Mouse (Mus musculus) monocyte, adult 2 months (primary cell): ENCODE results near the gene Nwd2.

Experiments
- DNase-seq, 2 experiments: peaks; one replicate each; pipeline ENCODE4 v3.0.0; 2022; ENCODE audit warnings: low spot score in 2 of 2, low read depth in 1 of 2

Nwd2 gene

DNA sequence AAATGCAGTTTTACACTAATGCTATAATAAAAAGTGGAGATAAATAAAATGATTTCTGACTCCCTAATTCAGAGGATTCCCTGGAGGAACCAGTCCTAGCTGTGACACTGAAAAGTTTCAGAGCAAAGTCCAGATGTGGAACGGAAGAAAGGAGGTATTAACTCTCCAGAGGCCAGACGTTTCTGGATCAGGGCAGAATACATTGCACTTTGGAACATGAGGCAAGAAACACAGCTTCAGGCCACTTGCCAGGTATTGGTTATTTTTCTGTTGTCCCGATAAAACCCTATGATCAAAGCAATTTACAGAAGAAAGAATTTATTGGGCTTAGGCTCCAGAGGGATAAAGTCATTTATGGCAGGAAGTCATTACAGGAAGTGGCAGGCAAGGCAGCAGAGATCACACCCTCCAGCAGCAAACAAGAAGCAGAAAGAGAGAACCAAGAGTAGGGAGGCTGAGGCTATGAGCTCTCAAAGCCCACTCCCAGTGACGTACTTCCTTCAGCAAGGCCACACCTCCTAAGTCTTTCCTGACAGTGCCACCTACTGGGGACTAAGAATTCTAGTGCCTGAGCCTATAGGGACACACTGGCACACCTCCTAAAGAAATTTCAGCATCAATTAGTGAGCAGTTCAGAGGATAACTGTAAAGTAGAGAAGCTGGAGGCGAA, 106.3 kb downstream of the Nwd2 start:
- no peak for DNase-seq

DNA sequence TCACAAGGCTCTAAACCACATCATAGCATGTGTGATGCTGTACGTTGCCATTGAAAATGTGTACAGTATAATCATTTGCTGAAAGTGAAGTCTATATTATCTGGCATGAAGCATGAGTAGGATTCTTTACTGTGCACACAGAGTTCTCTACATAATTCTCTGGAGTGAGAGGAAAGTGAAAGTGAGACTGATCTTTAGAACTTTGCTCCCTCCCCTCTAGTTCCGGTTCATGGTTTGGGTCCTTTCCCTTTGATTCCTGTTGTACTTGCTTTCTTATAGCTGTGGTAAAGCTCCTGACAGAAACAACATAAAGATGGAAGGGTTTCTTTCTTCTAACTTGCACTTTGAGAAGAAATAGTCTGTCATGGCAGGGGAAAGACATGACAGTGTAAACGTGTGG, 107.0 kb downstream of the Nwd2 start:
- no peak for DNase-seq

DNA sequence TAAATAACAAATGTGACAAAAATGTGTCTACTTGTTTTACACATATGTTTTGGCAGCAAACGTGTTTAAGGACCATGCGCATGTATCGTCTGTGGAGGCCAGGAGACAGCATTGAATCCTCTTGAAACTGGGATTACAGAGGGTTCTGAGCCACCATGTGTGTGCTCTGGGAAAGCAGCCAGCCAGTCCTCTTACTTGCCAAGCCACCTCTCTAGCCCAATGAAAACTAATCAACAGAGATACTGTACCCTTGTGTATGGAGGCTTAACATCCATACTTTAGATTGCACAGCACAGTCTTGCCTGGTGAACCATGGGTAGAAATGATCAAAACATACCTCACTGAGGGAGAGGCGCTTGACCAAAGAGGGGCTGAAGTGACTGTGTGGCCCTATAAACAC, 117.0 kb downstream of the Nwd2 start:
- no peak for DNase-seq

DNA sequence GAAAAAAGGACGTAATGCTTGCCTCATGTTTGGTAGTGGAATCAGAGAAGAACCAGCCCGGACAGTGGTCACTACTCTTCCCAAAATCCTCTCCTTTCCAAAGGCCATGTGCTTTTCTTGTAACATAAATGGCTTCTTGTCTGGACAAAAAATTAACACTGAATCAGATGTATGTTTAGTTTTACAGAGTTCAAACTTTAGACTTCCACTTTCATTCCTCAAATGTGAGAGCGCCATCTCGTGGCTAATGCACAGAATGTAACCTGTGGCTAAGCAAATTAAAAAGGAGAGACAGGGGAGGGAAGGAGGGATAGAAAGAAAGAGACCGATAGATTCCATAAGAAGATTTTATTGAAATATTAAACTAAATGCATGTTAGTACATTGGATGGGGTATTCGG, 117.8 kb downstream of the Nwd2 start:
- no peak for DNase-seq

DNA sequence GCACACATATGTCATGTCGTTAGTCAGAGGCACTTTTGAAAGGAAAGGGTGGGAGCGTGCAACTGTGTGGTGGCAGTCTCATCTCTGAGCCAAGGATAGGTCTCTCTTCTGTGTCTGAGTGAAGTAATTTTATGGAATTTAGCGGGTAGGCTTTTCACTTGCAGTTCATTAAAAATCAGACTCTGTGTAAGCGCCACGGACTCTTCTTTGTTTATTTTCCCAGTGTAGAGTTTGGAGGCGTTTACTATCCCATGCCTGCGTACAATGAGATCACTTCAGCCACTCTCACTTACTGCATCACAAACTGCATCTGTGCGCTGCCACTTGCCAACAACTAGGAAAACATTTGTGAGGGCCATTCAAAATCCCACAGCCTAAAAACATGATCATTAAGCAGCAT, 118.6 kb downstream of the Nwd2 start:
- DNase-seq = no peak

DNA sequence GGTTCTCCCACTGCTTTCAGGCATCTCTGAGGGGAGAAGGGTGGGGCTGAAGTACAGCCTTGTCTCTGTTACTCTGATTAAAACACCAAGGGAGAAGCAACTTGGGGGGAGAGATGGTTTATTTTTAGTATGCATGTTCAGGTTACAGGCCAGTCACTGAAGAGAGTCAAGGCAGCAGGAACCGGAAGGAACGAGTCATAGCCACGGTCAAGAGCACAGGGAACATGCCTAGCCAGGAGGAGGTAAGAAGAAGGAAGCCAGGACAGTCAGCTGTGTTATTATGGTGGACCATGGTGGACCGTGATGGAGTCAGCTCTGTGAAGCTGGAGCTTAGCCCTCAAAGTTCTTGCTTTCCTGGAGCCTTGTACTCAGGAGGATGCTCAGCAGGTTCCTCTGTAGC, 119.3 kb downstream of the Nwd2 start:
- no peak for DNase-seq

DNA sequence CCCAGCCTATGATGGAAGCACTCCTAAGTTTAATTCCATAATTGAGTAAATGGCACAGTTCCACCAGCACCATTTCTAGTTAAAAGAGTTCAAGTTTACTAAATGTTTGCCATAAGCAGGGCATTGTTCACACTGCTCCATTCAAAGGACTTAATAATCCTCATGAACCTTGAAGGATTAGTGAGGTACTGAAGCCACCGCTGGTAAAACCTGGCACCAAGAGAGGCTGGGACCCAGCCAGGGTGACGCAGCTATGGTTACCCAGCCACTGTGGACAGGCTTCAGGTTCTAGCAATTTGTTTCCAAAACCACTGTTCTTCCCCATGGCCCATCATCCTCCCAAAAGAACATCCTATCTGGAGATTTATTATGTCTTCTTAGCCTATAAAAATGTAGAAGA, 124.1 kb downstream of the Nwd2 start:
- no peak for DNase-seq

DNA sequence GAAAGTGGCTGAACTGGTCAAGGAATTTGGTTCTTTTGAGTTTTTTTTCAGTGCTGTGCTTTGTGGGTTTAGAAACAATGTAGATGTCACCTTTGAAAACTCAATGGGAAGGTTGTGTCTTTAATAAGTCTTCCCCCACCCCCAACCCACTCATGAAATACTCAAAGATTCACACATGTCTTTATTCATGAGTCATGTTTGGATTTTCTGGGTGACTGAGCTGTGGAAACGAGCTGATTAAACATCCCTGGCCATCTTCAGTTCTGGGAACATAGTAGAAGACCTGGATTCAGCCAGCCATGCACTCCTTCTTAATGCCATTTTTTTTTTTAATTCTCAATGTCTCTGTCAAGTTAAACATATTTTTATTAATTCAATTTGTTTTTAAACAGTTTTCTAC, 124.7 kb downstream of the Nwd2 start:
- DNase-seq = no peak

DNA sequence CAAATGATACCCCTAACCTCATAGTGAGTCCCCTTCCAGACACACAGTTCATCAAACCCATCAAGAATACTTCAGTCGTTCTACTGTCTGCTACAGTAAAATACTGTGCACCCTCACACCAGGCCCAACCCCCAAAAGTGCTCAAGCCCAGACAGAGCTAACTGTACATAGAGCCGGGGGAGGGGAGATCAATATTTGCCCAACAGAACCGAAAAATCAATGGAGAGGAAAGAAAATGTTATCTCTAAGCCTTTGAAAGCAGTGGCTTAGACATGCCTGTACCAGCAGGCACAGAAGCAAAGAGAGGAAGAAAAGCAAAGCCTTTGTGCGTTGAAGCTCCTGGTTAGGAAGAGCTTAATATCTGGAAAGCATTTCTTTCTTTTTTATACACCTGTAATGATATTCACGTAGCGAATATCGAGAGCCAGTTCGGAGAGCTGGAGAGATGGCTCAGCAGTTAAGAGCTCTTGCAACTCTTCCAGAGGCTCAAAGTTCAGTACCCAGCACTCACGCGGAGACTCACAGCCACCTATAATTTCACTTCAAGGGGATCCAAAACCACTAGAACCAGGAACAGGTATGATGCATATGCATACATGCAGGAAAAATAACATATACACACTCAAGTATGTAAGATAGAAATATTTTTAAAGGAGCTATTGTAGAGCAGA, 139.4 kb downstream of the Nwd2 start:
- DNase-seq = no peak

DNA sequence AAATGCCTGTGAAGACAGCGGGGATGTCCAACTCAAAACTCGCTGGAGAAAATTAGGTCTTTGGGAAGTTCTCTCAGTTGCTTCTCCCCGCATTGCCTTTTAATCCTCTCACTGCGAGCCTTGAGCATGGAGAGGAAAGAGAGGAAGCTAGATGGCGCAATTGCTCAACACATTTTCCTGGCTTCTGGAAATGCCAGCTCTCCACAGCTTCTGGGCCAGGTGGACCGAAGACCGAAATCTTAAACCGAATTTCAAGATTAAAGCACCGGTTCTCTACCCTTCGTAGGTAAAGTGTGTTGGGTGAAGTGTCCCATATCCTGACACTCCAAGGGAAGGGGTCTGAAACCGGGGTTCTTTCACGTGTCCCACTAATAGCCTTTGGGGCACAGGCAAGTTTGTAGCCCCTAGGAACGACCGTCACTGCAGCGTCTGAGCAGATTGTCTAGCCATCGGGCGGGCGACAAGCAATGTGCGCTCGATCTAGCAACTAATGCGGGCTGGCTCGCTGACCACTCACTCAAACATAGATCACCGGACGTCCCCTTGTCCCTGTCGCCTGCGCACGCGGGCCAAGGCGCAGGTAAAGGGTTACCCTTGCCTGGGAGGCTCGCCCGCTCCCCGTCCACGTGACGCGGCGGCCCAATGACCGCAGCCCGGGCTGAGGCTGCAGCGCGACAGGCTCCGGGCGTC, 163.1 kb downstream of the Nwd2 start, which contains the start of gene 0610040J01Rik:
TSS of gene 0610040J01Rik (plus strand) at position 545 of the 690 bp plus-strand sequence.
- peak in 1 of 2 experiments; percentile 43 for DNase-seq

DNA sequence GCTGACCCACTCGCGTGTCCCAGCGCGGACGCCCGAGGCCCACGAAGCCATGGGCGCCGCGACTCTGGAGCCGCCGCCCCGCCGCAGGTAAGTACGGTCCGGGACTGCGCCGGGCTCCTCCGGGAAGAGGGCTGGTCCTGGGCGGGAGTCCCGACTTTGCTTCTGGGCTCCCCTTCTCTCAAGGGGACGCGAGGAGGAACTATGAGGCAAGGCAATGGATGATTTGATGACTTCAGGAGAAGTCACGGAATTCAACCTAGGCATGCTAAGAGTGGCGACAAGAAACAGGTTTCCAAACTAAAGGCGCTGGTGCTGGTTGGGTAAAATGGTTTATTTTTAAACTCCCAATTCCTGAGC, 163.6 kb downstream of the Nwd2 start:
- no peak for DNase-seq

DNA sequence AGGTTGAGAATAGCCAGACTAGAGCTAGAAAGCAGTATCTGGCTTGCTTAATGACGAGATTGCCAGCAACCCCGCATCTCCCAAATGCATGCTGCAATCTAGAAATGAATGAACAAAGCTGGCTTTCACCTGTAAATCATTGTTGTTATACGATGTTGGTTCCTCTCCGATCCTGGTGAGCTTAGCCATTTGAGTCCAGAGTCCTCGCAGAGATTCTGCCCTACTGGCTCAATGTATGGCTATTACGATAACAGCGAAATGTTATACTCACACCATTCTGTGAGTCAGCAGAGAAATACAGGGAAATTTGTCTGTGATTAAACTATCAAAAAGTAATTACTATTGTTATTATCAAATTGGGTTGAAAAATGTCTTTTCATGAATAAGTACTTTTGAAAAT, 167.7 kb downstream of the Nwd2 start:
- no peak for DNase-seq

DNA sequence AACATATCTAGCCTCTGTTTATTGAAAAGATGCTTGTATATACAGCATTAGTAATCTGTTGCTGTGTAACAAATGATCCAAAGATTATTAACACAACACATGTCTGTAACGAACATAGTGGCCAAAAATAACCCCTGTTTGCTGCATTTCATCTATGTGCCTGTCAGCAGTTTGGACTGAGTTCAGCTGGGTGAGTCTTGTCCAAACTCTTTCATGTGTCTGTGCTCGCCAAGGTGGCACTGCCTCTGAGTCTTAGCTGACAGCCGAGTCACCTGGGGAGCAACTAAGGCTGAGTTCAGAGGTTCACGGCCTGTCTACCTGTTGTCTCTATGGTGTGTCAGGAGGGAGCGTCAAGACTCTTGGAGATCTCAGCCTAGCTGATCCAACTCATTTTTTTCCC, 168.4 kb downstream of the Nwd2 start:
- no peak for DNase-seq

DNA sequence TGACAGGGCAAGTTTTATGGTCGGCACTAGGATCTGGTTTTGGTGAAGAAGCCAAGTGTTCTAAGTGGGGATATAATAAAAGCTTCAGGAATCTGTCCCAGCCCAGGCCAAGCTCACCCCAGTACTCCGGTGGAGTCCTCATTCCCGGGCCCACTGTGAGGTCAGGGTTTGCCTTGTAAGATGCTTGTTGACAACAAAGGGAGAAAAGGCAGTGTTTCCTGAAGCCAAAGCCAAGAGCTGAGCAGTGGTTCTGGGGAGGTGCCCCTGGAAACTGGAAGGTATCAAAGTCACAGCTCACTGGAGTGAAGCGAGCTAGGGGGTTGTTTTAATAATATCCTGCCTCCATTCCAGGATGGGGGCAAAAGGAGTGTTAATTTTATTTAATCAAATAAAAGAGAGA, 170.1 kb downstream of the Nwd2 start:
- DNase-seq = no peak

DNA sequence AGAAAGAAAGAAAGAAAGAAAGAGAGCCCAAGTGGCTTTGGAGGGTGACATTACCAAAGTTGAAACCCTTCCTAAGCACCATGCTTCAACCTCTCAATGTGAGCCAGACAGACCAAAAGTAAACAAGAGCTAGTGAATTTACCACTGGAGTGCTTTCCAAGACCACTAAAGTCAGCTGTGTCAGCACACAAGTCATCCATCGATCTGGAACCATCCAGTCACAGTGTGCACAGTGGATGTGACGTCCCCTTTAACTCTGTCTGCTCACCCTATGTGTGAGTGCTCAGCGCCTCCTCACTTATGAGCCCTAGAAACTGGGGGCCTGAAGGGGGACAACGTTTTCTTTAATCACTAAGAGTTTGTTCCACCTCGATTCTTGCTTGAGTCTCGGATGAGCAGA, 170.6 kb downstream of the Nwd2 start:
- DNase-seq = no peak

DNA sequence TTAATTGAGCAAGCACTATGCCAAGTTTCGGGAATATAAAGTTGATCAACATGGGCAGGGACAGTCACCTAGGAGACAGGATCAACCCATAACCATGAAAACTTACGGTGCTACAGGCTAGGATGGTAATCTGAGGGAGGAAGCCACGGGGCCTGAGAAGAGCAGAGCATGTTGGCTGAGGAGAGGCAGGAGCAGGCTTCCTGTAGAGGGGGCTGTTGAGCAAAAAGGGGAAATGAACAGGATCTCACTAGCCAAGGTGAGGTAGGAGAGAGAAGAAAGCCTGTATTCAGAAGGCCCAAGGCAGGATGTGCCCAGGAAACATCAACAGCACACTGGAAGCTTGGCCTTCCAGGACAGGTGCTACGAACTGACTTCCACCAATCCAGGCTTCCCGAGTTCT, 172.3 kb downstream of the Nwd2 start:
- DNase-seq = no peak

DNA sequence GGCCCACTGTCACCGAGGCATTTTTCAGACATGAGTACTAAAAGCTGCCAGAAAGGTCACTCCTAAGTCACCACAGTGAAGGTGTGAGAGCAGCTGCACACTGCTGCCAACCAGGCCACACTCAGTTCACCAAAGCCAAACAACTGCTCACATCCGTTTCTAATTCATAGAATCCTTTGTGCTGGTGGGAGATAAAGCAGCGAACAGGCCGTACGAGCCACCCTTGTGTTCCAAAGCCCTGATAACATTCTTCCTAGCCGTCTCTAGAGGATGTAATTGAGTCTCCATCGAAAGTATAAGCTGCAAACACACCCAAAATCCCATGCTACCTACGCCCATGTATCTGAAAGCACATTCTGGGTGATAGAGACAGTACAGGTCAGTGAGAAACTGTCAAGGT, 173.0 kb downstream of the Nwd2 start:
- DNase-seq = no peak

DNA sequence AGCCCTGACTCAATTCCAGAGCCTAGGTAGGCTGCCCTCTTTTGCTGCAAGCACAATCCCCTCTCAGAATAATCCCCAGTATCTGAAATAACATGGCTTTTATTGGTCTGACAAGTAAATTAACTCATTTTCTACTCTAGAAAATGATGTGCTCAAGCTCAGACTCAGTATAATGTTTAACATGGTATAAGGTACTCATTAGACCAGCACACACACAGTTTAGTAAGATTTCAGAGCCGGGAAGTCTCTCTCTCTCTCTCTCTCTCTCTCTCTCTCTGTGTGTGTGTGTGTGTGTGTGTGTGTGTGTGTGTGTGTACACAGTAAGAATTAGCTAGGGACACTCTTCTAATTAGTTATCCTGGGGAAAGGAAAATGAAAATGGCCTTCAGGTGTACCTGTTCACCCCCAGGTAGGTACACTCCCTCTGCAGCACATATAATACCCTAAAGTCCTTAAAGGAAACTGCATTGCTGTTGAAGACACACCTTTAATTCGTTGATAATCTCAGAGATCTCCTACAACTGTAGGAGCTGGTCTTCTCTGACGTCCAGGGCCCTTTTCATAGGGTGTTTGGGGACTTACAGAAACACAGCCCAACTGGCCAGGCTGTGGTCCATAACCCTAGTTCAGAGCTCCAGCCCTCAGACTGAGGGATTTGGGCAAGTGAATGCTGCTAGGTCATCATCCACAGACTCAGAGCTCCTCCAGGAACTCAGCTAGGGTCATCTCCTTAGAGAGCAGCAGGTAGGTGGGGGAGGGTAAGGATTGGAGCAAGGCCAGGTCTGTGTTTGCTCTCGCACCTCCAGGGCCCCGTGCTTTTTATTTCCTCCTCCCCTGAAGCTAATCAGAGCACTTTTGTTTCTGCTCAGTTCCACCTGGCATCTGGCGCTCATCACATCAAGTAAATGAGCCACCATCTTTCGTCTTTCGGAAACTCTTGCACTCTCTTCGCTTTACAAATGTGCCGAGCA, 174.7 kb downstream of the Nwd2 start:
- DNase-seq = no peak

DNA sequence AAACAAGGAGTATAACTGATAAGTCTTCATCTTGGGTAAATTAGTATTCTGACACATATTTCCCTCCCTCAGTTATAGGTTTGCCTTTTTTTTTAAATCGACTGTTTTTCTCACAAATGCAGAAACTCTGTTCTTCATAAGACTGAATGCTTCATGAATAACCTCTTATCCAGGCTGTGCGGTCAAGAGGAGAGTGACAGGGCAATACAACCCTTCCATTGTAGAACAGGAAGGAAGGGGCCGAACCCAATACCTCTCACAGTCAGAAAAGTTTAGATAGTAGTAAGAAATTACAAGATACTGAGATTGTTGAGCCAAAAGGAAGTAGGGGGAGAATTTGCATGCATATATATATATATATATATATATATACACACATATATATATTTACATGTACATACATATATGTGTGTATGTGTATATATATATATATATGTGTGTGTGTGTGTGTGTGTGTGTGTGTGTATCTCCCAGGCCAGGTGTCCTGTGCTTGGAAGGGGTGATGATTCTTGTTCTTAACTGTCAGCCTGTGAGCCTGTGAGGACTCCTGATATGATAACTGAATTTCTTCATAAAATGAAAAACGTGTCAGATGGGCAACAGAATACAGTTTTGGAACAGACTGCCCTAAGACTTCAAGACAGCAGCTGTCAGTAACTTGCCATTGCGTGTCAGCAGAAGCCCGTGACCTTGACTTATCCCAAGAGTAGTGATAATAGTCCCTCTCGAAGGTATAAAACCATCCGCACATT, 175.9 kb downstream of the Nwd2 start:
- DNase-seq = no peak

DNA sequence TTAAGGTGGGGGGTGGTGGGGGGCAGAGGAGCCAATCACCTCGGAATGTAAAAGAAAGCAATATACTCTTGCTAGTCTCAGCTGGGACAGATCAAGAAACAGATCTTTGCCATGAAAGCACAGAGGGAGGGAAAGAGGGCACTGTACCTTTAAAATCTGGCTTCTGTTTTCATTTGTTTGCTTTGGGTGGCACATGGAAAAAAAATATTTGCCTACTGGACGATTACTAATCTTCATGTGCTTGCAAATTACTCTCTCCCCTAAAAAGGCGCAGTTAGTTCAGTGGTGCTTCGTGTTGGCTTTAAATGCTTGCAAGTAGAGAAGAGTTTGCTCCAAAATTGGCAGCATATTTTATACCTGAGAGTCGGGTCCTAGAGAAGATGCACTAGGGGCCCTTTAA, 177.0 kb downstream of the Nwd2 start:
- no peak for DNase-seq

DNA sequence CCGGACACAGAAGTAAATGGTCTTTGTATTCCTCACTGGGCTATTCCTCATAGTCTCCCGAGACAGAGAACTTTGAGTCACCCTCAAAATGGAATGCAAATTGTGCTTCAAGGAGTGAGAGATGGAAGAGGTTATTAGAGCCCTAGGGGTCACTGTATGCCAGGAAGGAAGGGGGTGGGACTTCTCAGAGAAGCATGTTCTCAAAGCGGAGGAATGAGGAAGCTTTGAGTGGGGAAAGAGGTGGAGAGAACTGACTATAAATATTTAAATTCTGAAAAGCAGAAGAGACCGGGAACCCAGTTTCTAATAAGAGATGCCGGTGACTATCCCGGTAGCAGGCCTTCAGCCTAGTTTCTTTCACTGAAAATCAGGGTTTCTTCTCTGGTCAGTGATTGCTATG, 178.1 kb downstream of the Nwd2 start:
- DNase-seq = no peak
